Mouse (Mus musculus): Measurements from ENCODE around the gene Dgcr6. TPM values are rescaled to one million over a fixed set of nuclear protein-coding genes. Genes with fewer than 3 reads are reported as not detected.

Dgcr6 gene
- polyA plus RNA-seq, 1 experiment from 2014 or later, result 82.8 TPM

DNA sequence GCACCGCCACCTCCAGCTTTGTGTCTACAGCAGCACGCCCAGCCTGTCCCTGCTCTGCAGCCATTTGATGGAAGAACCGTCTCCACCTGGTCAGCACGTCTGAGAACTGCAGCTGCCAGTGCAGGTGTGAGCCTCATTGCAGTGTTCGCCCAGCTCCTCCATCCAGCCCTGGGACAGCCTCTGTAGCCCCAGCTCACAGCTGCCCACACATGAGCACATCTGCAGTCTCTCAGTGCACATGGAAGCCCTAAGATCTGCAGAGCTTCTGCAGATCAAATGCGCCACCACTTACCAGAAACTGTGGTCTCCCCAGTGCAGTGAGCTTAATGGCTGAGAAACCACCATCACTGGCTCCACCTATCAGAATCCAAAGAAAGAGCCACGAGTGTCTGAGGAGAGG, 27.5 kb downstream of the Dgcr6 start:
- Histone ChIP-seq H3K4me1 (replicated peaks; ENCODE audit: control insufficient read depth, insufficient read depth) (no peaks in the 10 kb centered on the region), H3K4me2 (replicated peaks; ENCODE audit: low read depth) (no peak overlapping the region), H3K4me3 (ENCODE audit: low read depth, low read length) (no peak overlapping the region), H3K27ac (replicated peaks) (no peak overlapping the region), H3K9me3 (ENCODE audit: control insufficient read depth, low read length) (no peaks in the 10 kb centered on the region), H3K27me3 (ENCODE audit: control insufficient read depth, insufficient read depth, low read length) (no peaks in the 10 kb centered on the region), H3K36me3 (ENCODE audit: control insufficient read depth, insufficient read depth, low read length) (no peaks in the 10 kb centered on the region), H3K9ac (ENCODE audit: low read length) (no peak overlapping the region)
- TF ChIP-seq CTCF (IDR thresholded peaks at IDR 0.05; ENCODE audit: low read depth), result no peak
- no peak for TF ChIP-seq EP300 (optimal IDR thresholded peaks at IDR 0.05)
- no peak for ATAC-seq (ENCODE audit: low FRiP score, low TSS enrichment)
- 80% methylated on average over 7 of the region's 7 CpGs for WGBS
- DNase-seq (ENCODE audit: low spot score), result no peak

DNA sequence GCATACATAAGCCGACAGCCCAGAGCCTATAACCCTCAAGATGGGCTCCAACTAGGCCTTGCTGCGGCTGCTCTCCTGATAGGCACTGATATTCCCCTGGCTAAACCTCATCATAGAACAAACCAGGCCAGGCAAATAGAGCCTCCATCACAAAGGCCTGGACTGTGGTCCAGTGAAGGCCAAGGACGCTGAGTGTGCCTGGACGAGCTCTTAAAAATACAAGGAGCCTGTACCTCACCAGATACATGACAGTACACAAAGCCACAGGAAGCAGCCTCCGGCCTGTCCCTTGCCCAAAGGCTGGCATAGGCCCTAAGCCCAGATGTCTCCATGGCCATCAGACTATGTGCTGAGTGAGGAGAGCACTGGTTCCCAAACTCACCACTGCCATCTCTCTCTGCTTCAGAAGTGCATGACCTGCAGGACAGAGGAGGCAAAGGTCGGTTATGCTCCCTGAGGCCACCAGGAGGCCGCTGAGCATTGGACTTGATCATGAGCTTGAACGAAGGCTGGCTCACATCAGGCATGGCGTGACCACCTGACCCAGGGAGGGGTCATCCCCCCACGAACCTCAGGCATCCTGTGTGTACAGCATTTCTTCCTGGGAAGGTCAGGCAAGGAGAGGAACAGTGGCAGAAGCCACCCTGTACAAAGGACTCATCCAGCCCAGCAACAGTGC, 28.6 kb downstream of the Dgcr6 start:
- H3K27me3 ChIP-seq (ENCODE audit: control insufficient read depth, insufficient read depth, low read length), result no peaks in the 10 kb centered on the region
- H3K4me3 ChIP-seq (ENCODE audit: low read depth, low read length), result no peak overlapping the region
- no peaks in the 10 kb centered on the region for H3K4me1 ChIP-seq (replicated peaks; ENCODE audit: control insufficient read depth, insufficient read depth)
- no peak overlapping the region for H3K4me2 ChIP-seq (replicated peaks; ENCODE audit: low read depth)
- TF ChIP-seq EP300 (optimal IDR thresholded peaks at IDR 0.05), result no peak
- TF ChIP-seq CTCF (IDR thresholded peaks at IDR 0.05; ENCODE audit: low read depth), result peak; percentile 35
- WGBS, result 76% methylated on average over 10 of the region's 10 CpGs
- H3K36me3 ChIP-seq (ENCODE audit: control insufficient read depth, insufficient read depth, low read length), result no peaks in the 10 kb centered on the region
- no peak for DNase-seq (ENCODE audit: low spot score)
- no peak overlapping the region for H3K9ac ChIP-seq (ENCODE audit: low read length)
- ATAC-seq (ENCODE audit: low FRiP score, low TSS enrichment), result no peak
- H3K27ac ChIP-seq (replicated peaks), result no peak overlapping the region
- H3K9me3 ChIP-seq (ENCODE audit: control insufficient read depth, low read length), result no peaks in the 10 kb centered on the region

DNA sequence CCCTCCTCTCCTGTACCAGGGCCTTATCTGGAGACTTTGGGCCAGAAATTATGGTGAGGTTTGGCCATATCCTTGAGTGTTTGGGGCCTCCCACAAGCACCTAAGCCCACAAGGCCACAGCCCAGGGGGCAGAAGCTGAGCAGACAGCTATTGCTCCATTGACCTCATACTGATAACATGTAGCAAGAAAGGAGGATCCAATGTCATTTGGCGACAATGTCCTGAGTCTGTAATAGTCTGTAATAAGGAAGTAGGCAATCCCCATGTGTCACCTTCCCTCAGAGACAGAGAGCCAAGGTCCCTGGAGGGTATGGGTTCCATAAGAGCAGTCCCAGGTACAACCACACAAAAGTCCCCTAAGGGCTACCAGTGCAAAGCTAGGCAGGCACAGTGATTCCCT, 29.6 kb downstream of the Dgcr6 start:
- no peak for ATAC-seq (ENCODE audit: low FRiP score, low TSS enrichment)
- DNase-seq (ENCODE audit: low spot score), result no peak
- no peak overlapping the region for H3K27ac ChIP-seq (replicated peaks)
- WGBS, result 94% methylated on average over 1 of the region's 1 CpGs
- TF ChIP-seq CTCF (IDR thresholded peaks at IDR 0.05; ENCODE audit: low read depth) (no peak), EP300 (optimal IDR thresholded peaks at IDR 0.05) (no peak)
- no peak overlapping the region for H3K9ac ChIP-seq (ENCODE audit: low read length)
- H3K36me3 ChIP-seq (ENCODE audit: control insufficient read depth, insufficient read depth, low read length), result no peaks in the 10 kb centered on the region
- no peaks in the 10 kb centered on the region for H3K4me1 ChIP-seq (replicated peaks; ENCODE audit: control insufficient read depth, insufficient read depth)
- H3K4me3 ChIP-seq (ENCODE audit: low read depth, low read length), result no peak overlapping the region
- no peak overlapping the region for H3K4me2 ChIP-seq (replicated peaks; ENCODE audit: low read depth)
- no peaks in the 10 kb centered on the region for H3K27me3 ChIP-seq (ENCODE audit: control insufficient read depth, insufficient read depth, low read length)
- H3K9me3 ChIP-seq (ENCODE audit: control insufficient read depth, low read length), result no peaks in the 10 kb centered on the region

DNA sequence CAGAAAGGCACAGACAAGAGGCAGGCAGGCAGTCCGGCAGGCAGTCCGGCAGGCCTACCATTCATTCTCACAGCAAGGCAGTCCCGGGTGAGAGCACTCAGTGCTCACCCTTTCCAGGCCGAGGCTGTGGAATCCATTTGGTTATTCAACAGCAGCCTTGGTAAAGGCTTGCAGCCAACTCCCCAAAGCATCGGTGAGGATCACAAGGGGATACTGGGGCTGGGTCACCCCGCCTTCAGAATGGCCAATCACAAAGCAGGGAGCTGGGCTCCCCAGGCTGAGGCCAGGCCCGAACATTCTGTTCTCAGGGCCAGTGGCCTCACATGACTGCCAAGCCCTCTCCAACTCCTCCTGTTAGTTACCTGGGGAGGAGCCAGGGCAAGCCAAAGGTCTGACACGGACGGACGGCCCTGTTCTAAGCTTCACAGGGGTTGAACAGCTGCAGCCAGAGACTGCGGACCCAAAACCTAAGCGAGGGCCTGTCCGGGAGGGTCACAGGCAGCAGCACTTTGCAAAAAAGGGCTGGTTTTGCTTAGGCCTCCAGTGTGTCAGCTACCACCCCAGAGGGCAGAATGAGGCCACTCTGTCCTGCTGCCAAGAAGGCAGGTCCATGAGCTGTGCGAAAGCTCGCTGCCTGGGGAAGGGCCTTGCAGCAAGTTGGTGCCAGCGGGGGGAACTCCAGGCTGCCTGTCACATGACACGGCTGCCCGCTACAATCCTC, 30.7 kb downstream of the Dgcr6 start:
- no peaks in the 10 kb centered on the region for H3K27me3 ChIP-seq (ENCODE audit: control insufficient read depth, insufficient read depth, low read length)
- DNase-seq (ENCODE audit: low spot score) (no peak), ATAC-seq (ENCODE audit: low FRiP score, low TSS enrichment) (peak; percentile 45; the same call in 1 of the 2 replicates)
- 0 out of 2 replicates have a peak overlapping the region, but pooled peaks have one; percentile 30 for H3K27ac ChIP-seq (replicated peaks)
- no peak overlapping the region for H3K4me3 ChIP-seq (ENCODE audit: low read depth, low read length)
- 76% methylated on average over 18 of the region's 18 CpGs for WGBS
- H3K4me1 ChIP-seq (replicated peaks; ENCODE audit: control insufficient read depth, insufficient read depth), result no peaks in the 10 kb centered on the region; the same call in 1 of the 2 replicates
- no peaks in the 10 kb centered on the region for H3K36me3 ChIP-seq (ENCODE audit: control insufficient read depth, insufficient read depth, low read length)
- no peak overlapping the region for H3K4me2 ChIP-seq (replicated peaks; ENCODE audit: low read depth)
- no peak for TF ChIP-seq CTCF (IDR thresholded peaks at IDR 0.05; ENCODE audit: low read depth)
- TF ChIP-seq EP300 (optimal IDR thresholded peaks at IDR 0.05), result no peak
- H3K9ac ChIP-seq (ENCODE audit: low read length), result no peak overlapping the region
- no peaks in the 10 kb centered on the region for H3K9me3 ChIP-seq (ENCODE audit: control insufficient read depth, low read length)

DNA sequence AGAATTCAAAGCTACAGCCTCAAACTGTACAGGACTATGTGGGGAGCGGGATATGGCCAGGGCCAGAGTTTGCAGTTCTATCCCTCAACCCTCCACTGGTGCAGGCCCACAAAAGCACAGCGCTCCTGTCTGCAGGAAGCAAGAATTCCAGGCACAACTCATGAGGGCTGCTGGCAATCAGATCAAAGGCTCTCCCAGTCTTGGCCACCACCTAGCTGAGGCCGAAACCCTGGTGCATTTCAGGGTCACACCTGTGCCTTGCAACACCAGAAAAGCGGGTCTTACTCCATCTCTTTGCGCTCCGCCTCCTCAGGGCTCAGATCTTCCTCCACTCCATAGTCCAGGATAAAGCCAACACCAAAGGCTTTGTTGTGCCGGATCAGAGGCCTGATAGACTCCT, 31.6 kb downstream of the Dgcr6 start:
- H3K4me3 ChIP-seq (ENCODE audit: low read depth, low read length), result no peak overlapping the region
- no peak overlapping the region for H3K27ac ChIP-seq (replicated peaks)
- TF ChIP-seq CTCF (IDR thresholded peaks at IDR 0.05; ENCODE audit: low read depth) (0 out of 2 replicates have a peak, but pooled peaks have one; percentile 11), EP300 (optimal IDR thresholded peaks at IDR 0.05) (no peak)
- DNase-seq (ENCODE audit: low spot score), result no peak
- H3K36me3 ChIP-seq (ENCODE audit: control insufficient read depth, insufficient read depth, low read length), result no peaks in the 10 kb centered on the region
- peaks cover 3% of the 10 kb centered on the region; the same call in 1 of the 2 replicates for H3K4me1 ChIP-seq (replicated peaks; ENCODE audit: control insufficient read depth, insufficient read depth)
- H3K9me3 ChIP-seq (ENCODE audit: control insufficient read depth, low read length), result no peaks in the 10 kb centered on the region
- ATAC-seq (ENCODE audit: low FRiP score, low TSS enrichment), result no peak
- H3K27me3 ChIP-seq (ENCODE audit: control insufficient read depth, insufficient read depth, low read length), result no peaks in the 10 kb centered on the region
- WGBS, result 78% methylated on average over 7 of the region's 7 CpGs
- no peak overlapping the region for H3K4me2 ChIP-seq (replicated peaks; ENCODE audit: low read depth)
- no peak overlapping the region for H3K9ac ChIP-seq (ENCODE audit: low read length)

DNA sequence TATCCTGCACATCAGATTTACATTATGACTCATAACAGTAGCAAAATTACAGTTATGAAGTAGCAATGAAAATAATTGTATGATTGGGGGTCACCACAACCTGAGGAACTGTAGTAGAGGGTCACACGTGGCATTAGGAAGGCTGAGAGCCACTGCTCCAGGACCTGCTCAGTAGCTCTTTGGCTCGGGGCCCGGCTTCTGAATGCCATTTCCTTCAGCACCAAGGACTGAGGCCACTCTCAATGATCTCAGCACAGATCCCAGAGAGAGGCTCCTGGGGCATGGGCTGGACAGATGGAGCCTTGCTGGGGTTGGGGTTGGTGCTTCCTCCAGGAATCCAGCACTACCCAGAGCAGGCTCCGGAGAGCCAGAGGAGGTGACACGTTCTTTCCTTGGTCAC, 34.4 kb downstream of the Dgcr6 start:
- DNase-seq (ENCODE audit: low spot score) (no peak), ATAC-seq (ENCODE audit: low FRiP score, low TSS enrichment) (no peak)
- Histone ChIP-seq H3K9me3 (ENCODE audit: control insufficient read depth, low read length) (no peaks in the 10 kb centered on the region), H3K4me3 (ENCODE audit: low read depth, low read length) (no peak overlapping the region), H3K4me2 (replicated peaks; ENCODE audit: low read depth) (no peak overlapping the region), H3K9ac (ENCODE audit: low read length) (no peak overlapping the region), H3K4me1 (replicated peaks; ENCODE audit: control insufficient read depth, insufficient read depth) (peaks cover 3% of the 10 kb centered on the region; the same call in 1 of the 2 replicates), H3K27me3 (ENCODE audit: control insufficient read depth, insufficient read depth, low read length) (no peaks in the 10 kb centered on the region), H3K36me3 (ENCODE audit: control insufficient read depth, insufficient read depth, low read length) (no peaks in the 10 kb centered on the region), H3K27ac (replicated peaks) (no peak overlapping the region)
- TF ChIP-seq CTCF (IDR thresholded peaks at IDR 0.05; ENCODE audit: low read depth) (no peak), EP300 (optimal IDR thresholded peaks at IDR 0.05) (no peak)
- 84% methylated on average over 5 of the region's 5 CpGs for WGBS
